Comparison of ENCODE assay signal across 10 mouse cellular contexts in the genomic region with DNA sequence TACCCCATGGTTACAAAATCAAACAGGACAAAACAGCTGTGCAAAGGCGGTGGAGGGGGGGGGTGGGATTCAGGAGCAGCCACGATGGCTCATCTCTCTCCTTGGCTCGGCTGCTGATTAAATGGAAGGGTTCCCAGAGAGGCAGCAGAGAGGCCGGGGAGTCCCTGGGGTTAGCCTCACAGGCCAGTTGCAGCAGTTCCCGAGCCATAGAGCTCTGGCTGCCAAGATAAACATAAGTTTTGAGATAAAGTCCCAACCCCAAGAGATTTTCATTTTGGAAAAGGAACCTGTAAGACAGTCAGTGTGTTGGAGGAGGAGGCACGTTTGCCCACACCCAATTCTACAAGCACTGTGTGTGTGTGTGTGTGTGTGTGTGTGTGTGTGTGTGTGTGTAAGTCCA.
DNase-seq lines count a peak whose midpoint lies in the region; ATAC-seq lines count a peak whose summit lies in the region.
"Had no signal": no experiment of that assay in that cellular context is flagged by ENCODE, and none has a peak within 500 bp of the region (broad histone marks: within the 10 kb centered on the region; RNA-seq: fewer than 3 reads in every experiment).

No protein-coding gene starts in this region.

- H3K4me1 ChIP-seq in heart, embryonic 13.5 days, result peaks cover 44% of the 10 kb centered on the region
- peaks cover 17% of the 10 kb centered on the region for H3K4me1 ChIP-seq in limb, embryonic 15.5 days
- H3K4me1 ChIP-seq in forebrain, embryonic 15.5 days, result peaks cover 11% of the 10 kb centered on the region
- no peaks in the 10 kb centered on the region; the same call in 1 of the 2 replicates for H3K4me1 ChIP-seq in liver, embryonic 11.5 days (replicated peaks; ENCODE audit: control insufficient read depth, insufficient read depth, low read length)

- WGBS in heart, embryonic 13.5 days, result 13% methylated on average over 6 of the region's 6 CpGs
- 41% methylated on average over 6 of the region's 6 CpGs for WGBS in limb, embryonic 15.5 days
- WGBS in forebrain, embryonic 15.5 days, result 58% methylated on average over 6 of the region's 6 CpGs
- 37% methylated on average over 6 of the region's 6 CpGs for WGBS in liver, embryonic 11.5 days

- peak overlapping the region; percentile 33 for H3K4me2 ChIP-seq in heart, embryonic 13.5 days
- H3K4me2 ChIP-seq in limb, embryonic 15.5 days, result no peak overlapping the region
- H3K4me2 ChIP-seq in forebrain, embryonic 15.5 days (replicated peaks), result no peak overlapping the region
- H3K4me2 ChIP-seq in liver, embryonic 11.5 days, result no peak overlapping the region

- no peaks in the 10 kb centered on the region for H3K36me3 ChIP-seq in heart, embryonic 13.5 days
- 0 out of 2 replicates have a peak, but pooled peaks cover 4% of the 10 kb centered on the region for H3K36me3 ChIP-seq in limb, embryonic 15.5 days
- no peaks in the 10 kb centered on the region for H3K36me3 ChIP-seq in forebrain, embryonic 15.5 days
- no peaks in the 10 kb centered on the region for H3K36me3 ChIP-seq in liver, embryonic 11.5 days (ENCODE audit: control insufficient read depth, insufficient read depth, low read length)

- peak; percentile 38 for DNase-seq in urinary bladder, postnatal 25 days (ENCODE audit: low spot score)
- no peak for DNase-seq in urinary bladder, adult 2 months (ENCODE audit: low spot score)
- no peak for DNase-seq in spleen, postnatal 36 days (ENCODE audit: low spot score in 2 of 2)
- no peak for DNase-seq in c-Kit-positive CD71-positive TER-119-positive erythroid progenitor cells, embryonic 14.5 days (ENCODE audit: low spot score)
- DNase-seq in liver, embryonic 11.5 days (ENCODE audit: low spot score), result no peak
- DNase-seq: thymus, adult 18-20 months had no signal

- ATAC-seq in heart, embryonic 13.5 days (ENCODE audit: extremely low read depth, insufficient number of reproducible peaks, low FRiP score, low TSS enrichment), result peak; percentile 38; the same call in 1 of the 2 replicates
- ATAC-seq in limb, embryonic 15.5 days (ENCODE audit: insufficient number of reproducible peaks, low FRiP score, low TSS enrichment, low read depth), result no peak
- no peak for ATAC-seq in forebrain, embryonic 15.5 days (replicated peaks)
- ATAC-seq in liver, embryonic 11.5 days (replicated peaks; ENCODE audit: low FRiP score), result no peak

- 0 out of 2 replicates have a peak overlapping the region, but pooled peaks have one; percentile 29 for H3K27ac ChIP-seq in heart, embryonic 13.5 days (replicated peaks)
- H3K27ac ChIP-seq in limb, embryonic 15.5 days, result 0 out of 2 replicates have a peak overlapping the region, but pooled peaks have one; percentile 11
- H3K27ac ChIP-seq in forebrain, embryonic 15.5 days (replicated peaks), result no peak overlapping the region
- no peak overlapping the region for H3K27ac ChIP-seq in liver, embryonic 11.5 days (ENCODE audit: low read depth, low read length)

- no peak overlapping the region for H3K4me3 ChIP-seq in heart, embryonic 13.5 days
- H3K4me3 ChIP-seq in limb, embryonic 15.5 days, result no peak overlapping the region
- no peak overlapping the region for H3K4me3 ChIP-seq in forebrain, embryonic 15.5 days
- H3K4me3 ChIP-seq in liver, embryonic 11.5 days (ENCODE audit: low read depth, low read length), result no peak overlapping the region
- H3K4me3 ChIP-seq: erythroblast, embryonic 14.5 days had no signal

- H3K9me3 ChIP-seq in heart, embryonic 13.5 days, result no peaks in the 10 kb centered on the region
- no peaks in the 10 kb centered on the region for H3K9me3 ChIP-seq in limb, embryonic 15.5 days
- no peaks in the 10 kb centered on the region for H3K9me3 ChIP-seq in forebrain, embryonic 15.5 days
- H3K9me3 ChIP-seq in liver, embryonic 11.5 days (ENCODE audit: control insufficient read depth, low read length), result no peaks in the 10 kb centered on the region

- H3K9ac ChIP-seq in heart, embryonic 13.5 days, result no peak overlapping the region
- H3K9ac ChIP-seq in limb, embryonic 15.5 days, result no peak overlapping the region
- H3K9ac ChIP-seq in forebrain, embryonic 15.5 days (replicated peaks), result no peak overlapping the region
- no peak overlapping the region for H3K9ac ChIP-seq in liver, embryonic 11.5 days (ENCODE audit: low read depth, low read length)

- no peaks in the 10 kb centered on the region for H3K27me3 ChIP-seq in heart, embryonic 13.5 days (replicated peaks)
- no peaks in the 10 kb centered on the region for H3K27me3 ChIP-seq in limb, embryonic 15.5 days
- H3K27me3 ChIP-seq in forebrain, embryonic 15.5 days, result no peaks in the 10 kb centered on the region
- H3K27me3 ChIP-seq in liver, embryonic 11.5 days (replicated peaks; ENCODE audit: control insufficient read depth, insufficient read depth, low read length), result no peaks in the 10 kb centered on the region

Comparison
In these comparisons a context has a peak if more than half of its experiments do, and no peak if none do; other contexts are left out.
1. H3K27ac ChIP-seq: peak in heart, embryonic 13.5 days (single experiment) and limb, embryonic 15.5 days (single experiment); none in forebrain, embryonic 15.5 days (single experiment) and liver, embryonic 11.5 days (single experiment).